Mouse (Mus musculus) CH12.LX (cell line): ENCODE data around the gene Haus3. TPM values are rescaled to one million over a fixed set of nuclear protein-coding genes. Genes with fewer than 3 reads are reported as not detected.

Experiments
- DNase-seq: peaks from one replicate; pipeline ENCODE4 v3.0.0-alpha.2; 2013; ENCODE audit errors: extremely low read depth
- H3K27ac ChIP-seq: 2 replicates; pipeline ENCODE4 v1.5.1; 2012; ENCODE audit warnings: low read depth, mild to moderate bottlenecking, control low read depth, moderate library complexity; ENCODE audit not compliant: insufficient read depth
- H3K27me3 ChIP-seq: replicated peaks from 2 replicates; pipeline ENCODE3; 2012; ENCODE audit warnings: inconsistent platforms
- H3K36me3 ChIP-seq, 2 experiments: replicated peaks in 1 of 2; 2 replicates each; pipeline versions ENCODE3 to v1.6.1; 2012; ENCODE audit warnings: inconsistent platforms in 1 of 2, low read length in 1 of 2, mild to moderate bottlenecking in 1 of 2, mixed read lengths in 1 of 2, moderate library complexity in 1 of 2; ENCODE audit not compliant: control insufficient read depth in 1 of 2, insufficient read depth in 1 of 2
- H3K4me1 ChIP-seq, 2 experiments: 2 replicates each; pipeline ENCODE4 v1.6.1; 2012; ENCODE audit warnings: inconsistent platforms in 1 of 2, moderate library complexity in 1 of 2; ENCODE audit not compliant: insufficient read depth in 2 of 2, control insufficient read depth in 1 of 2
- H3K4me2 ChIP-seq: 2 replicates; pipeline ENCODE4 v1.6.1; 2012; ENCODE audit warnings: low read depth, mild to moderate bottlenecking, control low read depth; ENCODE audit not compliant: poor library complexity, insufficient read depth, severe bottlenecking
- H3K4me3 ChIP-seq, 3 experiments: fragments of 150-350 bp in 1 of 3; sonication (generic) in 1 of 3; replicated peaks in 1 of 3; 2 replicates each; pipeline versions ENCODE3 to v1.5.1; 2011 to 2012; ENCODE audit warnings: low read depth in 2 of 3, low read length in 2 of 3, mild to moderate bottlenecking in 2 of 3, moderate library complexity in 2 of 3, control low read depth in 1 of 3, improper control_type of control experiment in 1 of 3, inconsistent platforms in 1 of 3, mixed read lengths in 1 of 3; ENCODE audit not compliant: poor library complexity in 1 of 3
- H3K79me2 ChIP-seq: replicated peaks from 2 replicates; pipeline ENCODE4 v1.6.1; 2012; ENCODE audit warnings: mild to moderate bottlenecking, moderate library complexity; ENCODE audit not compliant: control insufficient read depth, poor library complexity, insufficient read depth, severe bottlenecking; ENCODE audit errors: extremely low read depth
- H3K9ac ChIP-seq: 2 replicates; pipeline ENCODE4 v1.6.1; 2012; ENCODE audit warnings: low read depth, mild to moderate bottlenecking, control low read depth, moderate library complexity; ENCODE audit not compliant: insufficient read depth
- H3K9me3 ChIP-seq: replicated peaks from 2 replicates; pipeline ENCODE3; 2012; ENCODE audit warnings: low read length, inconsistent platforms, mixed read lengths
- BHLHE40 ChIP-seq: IDR thresholded peaks from 2 replicates; pipeline ENCODE4 v1.6.1; 2011; ENCODE audit warnings: mild to moderate bottlenecking, low read depth, low read length, improper control_type of control experiment
- CHD1 ChIP-seq: IDR thresholded peaks from 2 replicates; pipeline ENCODE4 v1.6.1; 2012; ENCODE audit warnings: low read depth, low read length, improper control_type of control experiment, inconsistent platforms
- ETS1 ChIP-seq: conservative IDR thresholded peaks from 2 replicates; pipeline ENCODE4 v1.6.1; 2012; ENCODE audit warnings: low read depth, mild to moderate bottlenecking, inconsistent platforms, low read length, improper control_type of control experiment, moderate library complexity
- GABPA ChIP-seq: IDR thresholded peaks from 2 replicates; pipeline ENCODE4 v1.6.1; 2012; ENCODE audit warnings: low read depth, low read length, improper control_type of control experiment, inconsistent platforms; ENCODE audit not compliant: insufficient replicate concordance
- HCFC1 ChIP-seq: IDR thresholded peaks from 2 replicates; pipeline ENCODE4 v1.6.1; 2012; ENCODE audit warnings: low read depth, mild to moderate bottlenecking, inconsistent platforms, low read length, improper control_type of control experiment
- IRF4 ChIP-seq: IDR thresholded peaks from 2 replicates; pipeline ENCODE4 v1.6.1; 2014; ENCODE audit warnings: low read depth, mild to moderate bottlenecking, inconsistent platforms, low read length, improper control_type of control experiment
- JUN ChIP-seq: IDR thresholded peaks from 2 replicates; pipeline ENCODE4 v1.6.1; 2011; ENCODE audit warnings: low read depth, mild to moderate bottlenecking, low read length, improper control_type of control experiment, moderate library complexity; ENCODE audit not compliant: insufficient read depth
- JUND ChIP-seq: conservative IDR thresholded peaks from 2 replicates; pipeline ENCODE4 v1.6.1; 2011; ENCODE audit warnings: low read depth, low read length, improper control_type of control experiment
- KAT2A ChIP-seq: IDR thresholded peaks from 2 replicates; pipeline ENCODE4 v1.6.1; 2012; ENCODE audit warnings: low read length, improper control_type of control experiment, inconsistent platforms; ENCODE audit not compliant: insufficient replicate concordance
- MAFK ChIP-seq: IDR thresholded peaks from 2 replicates; pipeline ENCODE4 v1.6.1; 2011; ENCODE audit warnings: low read length, improper control_type of control experiment; ENCODE audit not compliant: insufficient replicate concordance
- MAX ChIP-seq: IDR thresholded peaks from 2 replicates; pipeline ENCODE4 v1.6.1; 2011; ENCODE audit warnings: low read length, improper control_type of control experiment
- NELFE ChIP-seq: IDR thresholded peaks from 2 replicates; pipeline ENCODE4 v1.6.1; 2011; ENCODE audit warnings: low read depth, low read length, improper control_type of control experiment
- PAX5 ChIP-seq: IDR thresholded peaks from 2 replicates; pipeline ENCODE4 v1.6.1; 2012; ENCODE audit warnings: low read length, inconsistent platforms, mixed read lengths
- POLR2AphosphoS2 ChIP-seq: IDR thresholded peaks from 2 replicates; pipeline ENCODE4 v1.6.1; 2011; ENCODE audit warnings: low read depth, low read length, improper control_type of control experiment
- RCOR1 ChIP-seq: conservative IDR thresholded peaks from 2 replicates; pipeline ENCODE4 v1.6.1; 2012; ENCODE audit warnings: low read depth, mild to moderate bottlenecking, inconsistent platforms, low read length, improper control_type of control experiment
- SMC3 ChIP-seq: IDR thresholded peaks from 2 replicates; pipeline ENCODE4 v1.6.1; 2011; ENCODE audit warnings: low read depth, low read length, improper control_type of control experiment
- TCF12 ChIP-seq: IDR thresholded peaks from 2 replicates; pipeline ENCODE4 v1.6.1; 2014; ENCODE audit warnings: low read depth, mild to moderate bottlenecking, inconsistent platforms, low read length, improper control_type of control experiment
- UBTF ChIP-seq: IDR thresholded peaks from 2 replicates; pipeline ENCODE4 v1.6.1; 2012; ENCODE audit warnings: low read depth, mild to moderate bottlenecking, inconsistent platforms, low read length, improper control_type of control experiment, moderate library complexity
- USF1 ChIP-seq: IDR thresholded peaks from 2 replicates; pipeline ENCODE4 v1.6.1; 2014; ENCODE audit warnings: low read depth, mild to moderate bottlenecking, inconsistent platforms, low read length, improper control_type of control experiment
- USF2 ChIP-seq: conservative IDR thresholded peaks from 2 replicates; pipeline ENCODE4 v1.6.1; 2011; ENCODE audit warnings: low read depth, low read length, improper control_type of control experiment
- ZC3H11A ChIP-seq: IDR thresholded peaks from 2 replicates; pipeline ENCODE4 v1.6.1; 2012; ENCODE audit warnings: low read depth, mild to moderate bottlenecking, inconsistent platforms, low read length, improper control_type of control experiment
- ZKSCAN1 ChIP-seq: IDR thresholded peaks from 2 replicates; pipeline ENCODE4 v1.6.1; 2012; ENCODE audit warnings: low read depth, inconsistent platforms, low read length, improper control_type of control experiment, borderline replicate concordance
- ZNF384 ChIP-seq: IDR thresholded peaks from 2 replicates; pipeline ENCODE4 v1.6.1; 2012; ENCODE audit warnings: low read depth, low read length, improper control_type of control experiment, inconsistent platforms
- dilution Hi-C: fragments of 300-500 bp; cut with MboI; formaldehyde crosslinking; loops from 2 replicates; pipeline ENCODE4 v1.14.3; 2020; ENCODE audit warnings: low sequenced_read_pairs; ENCODE audit not compliant: extremely low pct_unique_long_range_greater_than_20kb, extremely low pct_ligation_motif_present
- in situ Hi-C: fragments of 300-500 bp; cut with MboI; formaldehyde crosslinking; loops from 3 replicates; pipeline ENCODE4 v1.14.3; 2019; ENCODE audit warnings: low sequenced_read_pairs, low pct_ligation_motif_present, low pct_unique_long_range_greater_than_20kb, mixed read lengths
- polyA plus RNA-seq: library from polyadenylated mRNA; unstranded; fragments of >175 nt; gene quantifications from 2 replicates; pipeline ENCODE4 v1.2.1, GENCODE M21; 2012; ENCODE audit warnings: low read depth; ENCODE audit not compliant: insufficient read length
- total RNA-seq, 2 experiments: library from RNA; depleted of rRNA; stranded (reverse); fragments of 300-350 nt in 1 of 2; fragments of >200 nt in 1 of 2; gene quantifications; 2 replicates each; pipeline ENCODE4 v1.2.3; 2012 to 2014

Gene Haus3
- total and polyA plus RNA-seq, 3 experiments: 16.0 to 66.0 (median 51.5) TPM

- in situ Hi-C loops (no loop called here), dilution Hi-C loops (no loop called here)
- H3K4me2 ChIP-seq: no peak overlapping the region
- H3K9ac ChIP-seq: no peak overlapping the region
- H3K4me1 ChIP-seq: peaks cover 0 to 12% of the 10 kb centered on the region in 2 experiments; a peak in 3 of 4 replicates
- no peak overlapping the region for H3K27ac ChIP-seq
- H3K79me2 ChIP-seq: no peaks in the 10 kb centered on the region
- peaks cover 6 to 29% of the 10 kb centered on the region in 2 experiments for H3K36me3 ChIP-seq
- no peaks in the 10 kb centered on the region for H3K9me3 ChIP-seq
- DNase-seq: no peak
- no peaks in the 10 kb centered on the region for H3K27me3 ChIP-seq
- H3K4me3 ChIP-seq: no peak overlapping the region
- TF ChIP-seq MAX (no peak), JUND (no peak), ETS1 (no peak), ZC3H11A (no peak), KAT2A (no peak)
Observed at GRCm38 (mm10) chr5:34175403-34175694, 6.0 kb upstream of the Haus3 start.

GRCm38 (mm10) chr5:34174550-34175402 is 5.4 kb upstream of the Haus3 start:
- H3K36me3 ChIP-seq: peaks cover 6 to 26% of the 10 kb centered on the region in 2 experiments
- H3K9ac ChIP-seq: no peak overlapping the region
- no peaks in the 10 kb centered on the region for H3K79me2 ChIP-seq
- H3K27ac ChIP-seq: no peak overlapping the region
- no peak for DNase-seq
- peaks cover 0 to 17% of the 10 kb centered on the region in 2 experiments; a peak in 3 of 4 replicates for H3K4me1 ChIP-seq
- H3K4me3 ChIP-seq: no peak overlapping the region
- dilution Hi-C loops: no loop called here
- TF ChIP-seq MAFK (no peak), JUN (no peak), POLR2AphosphoS2 (no peak), HCFC1 (no peak), USF2 (no peak), TCF12 (no peak), NELFE (no peak), CHD1 (no peak)
- no peaks in the 10 kb centered on the region for H3K9me3 ChIP-seq
- no peaks in the 10 kb centered on the region for H3K27me3 ChIP-seq
- in situ Hi-C loops: no loop called here
- no peak overlapping the region for H3K4me2 ChIP-seq

GRCm38 (mm10) chr5:34174021-34174420 is 4.7 kb upstream of the Haus3 start:
- no peak overlapping the region for H3K9ac ChIP-seq
- H3K36me3 ChIP-seq: peaks cover 6 to 26% of the 10 kb centered on the region in 2 experiments
- H3K79me2 ChIP-seq: peaks cover 1% of the 10 kb centered on the region; the same call in 1 of the 2 replicates
- no peaks in the 10 kb centered on the region for H3K27me3 ChIP-seq
- in situ Hi-C loops: no loop called here
- dilution Hi-C loops: no loop called here
- no peak overlapping the region for H3K4me3 ChIP-seq
- no peak for TF ChIP-seq GABPA
- TF ChIP-seq ZKSCAN1: no peak
- TF ChIP-seq PAX5: no peak
- TF ChIP-seq ZC3H11A: no peak
- no peak for TF ChIP-seq UBTF
- TF ChIP-seq BHLHE40: no peak
- no peak for TF ChIP-seq NELFE
- TF ChIP-seq TCF12: no peak
- no peak for TF ChIP-seq HCFC1
- no peak for TF ChIP-seq USF2
- no peak for TF ChIP-seq SMC3
- TF ChIP-seq RCOR1: no peak
- no peak for TF ChIP-seq USF1
- TF ChIP-seq JUND: no peak
- TF ChIP-seq IRF4: no peak
- TF ChIP-seq ZNF384: no peak
- TF ChIP-seq ETS1: no peak
- no peak for TF ChIP-seq MAX
- TF ChIP-seq MAFK: no peak
- no peak for DNase-seq
- no peak overlapping the region for H3K4me2 ChIP-seq
- no peak overlapping the region for H3K27ac ChIP-seq
- no peaks in the 10 kb centered on the region for H3K9me3 ChIP-seq
- H3K4me1 ChIP-seq: peaks cover 0 to 17% of the 10 kb centered on the region in 2 experiments; a peak in 3 of 4 replicates
